Mouse (Mus musculus): ENCODE measurements around the gene Ang.

DNA sequence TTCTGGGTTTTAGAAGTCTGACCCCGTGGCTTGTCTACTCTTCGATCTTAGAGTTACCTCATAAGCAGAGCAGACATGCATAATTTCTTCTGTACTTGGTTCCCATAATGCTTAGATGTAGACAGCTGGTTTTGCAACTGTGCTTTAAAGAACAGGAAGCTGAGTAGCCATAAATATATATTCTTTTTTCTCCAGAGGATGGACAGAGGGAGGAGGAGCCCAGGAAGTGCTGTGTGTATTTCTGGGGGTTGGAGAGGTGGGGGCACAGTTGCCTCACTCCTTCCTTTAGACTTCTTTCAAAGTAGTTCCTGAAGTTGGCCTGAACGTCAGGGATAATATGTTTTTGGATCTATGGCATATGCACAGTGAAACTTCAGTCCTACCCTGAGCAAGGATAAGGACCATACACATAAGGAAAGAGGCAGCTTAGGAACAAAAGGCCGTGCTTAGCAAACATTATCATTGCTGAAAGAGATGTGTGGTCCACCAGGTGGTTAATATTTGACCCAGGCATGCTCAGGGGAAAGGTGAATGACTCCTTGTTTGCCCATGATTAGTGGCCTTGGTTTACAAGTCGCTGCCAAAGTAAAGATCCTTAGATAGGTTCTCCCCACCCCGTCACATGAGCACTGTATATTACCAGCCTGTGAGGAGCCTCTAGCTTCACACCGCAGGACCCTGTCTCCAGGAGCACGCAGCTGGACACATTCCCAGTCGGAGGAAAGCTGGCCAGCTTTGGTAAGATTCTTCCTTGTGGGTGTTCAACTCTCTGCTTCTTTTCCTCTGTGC is 5.0 kb downstream of the Ang start:
- no peak for TF ChIP-seq CTCF (IDR thresholded peaks at IDR 0.05; ENCODE audit: low read depth, low read length)
- peak; percentile 46 for TF ChIP-seq POLR2A (IDR thresholded peaks at IDR 0.05; ENCODE audit: extremely low read depth, insufficient read depth, low read length)

Measured in liver, adult 2 months (tissue).